Mouse (Mus musculus) granulocyte monocyte progenitor cell, adult 5-6 weeks (primary cell): ENCODE results near the gene Pde4a. TPM values are rescaled to one million over a fixed set of nuclear protein-coding genes. Genes with fewer than 3 reads are reported as not detected.

Source experiments
- ATAC-seq: replicated peaks from 2 replicates; pipeline ENCODE4 v1.8.0; 2016; ENCODE audit warnings: mild to moderate bottlenecking, moderate TSS enrichment, inconsistent platforms; ENCODE audit not compliant: poor library complexity, severe bottlenecking
- total RNA-seq, 2 experiments: library from RNA; stranded (forward) in 1 of 2; stranded (reverse) in 1 of 2; fragments of 200-712, 200-1000 nt in 1 of 2; fragments of >200 nt in 1 of 2; fragmentation: Nextera tagmentation in 1 of 2; gene quantifications; 2 replicates each; pipeline ENCODE4 v1.2.3; 2014 to 2017

The Pde4a gene
- total RNA-seq, 2 experiments from 2014 or later: 4.1 to 19.9 TPM

DNA sequence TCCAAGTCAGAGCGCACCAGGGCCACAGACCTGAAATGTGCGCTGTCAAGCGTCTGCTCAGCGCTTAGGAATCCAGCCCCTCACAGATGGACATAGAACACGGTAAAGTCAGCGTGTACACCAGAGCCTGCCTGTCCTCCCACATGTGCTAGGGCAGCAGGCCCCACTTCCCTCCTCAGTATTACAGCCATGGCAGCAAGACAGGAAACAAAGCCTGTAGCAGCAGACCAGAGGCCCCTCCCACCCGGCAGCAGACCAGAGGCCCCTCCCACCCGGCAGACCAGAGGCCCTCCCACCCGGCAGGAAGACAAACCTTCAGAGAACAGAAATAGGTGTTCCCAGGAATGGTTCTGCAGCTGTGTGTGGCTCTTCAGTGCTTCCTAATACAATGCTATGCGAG lies 18.8 kb upstream of the Pde4a start:
- peak; percentile 84 for ATAC-seq

DNA sequence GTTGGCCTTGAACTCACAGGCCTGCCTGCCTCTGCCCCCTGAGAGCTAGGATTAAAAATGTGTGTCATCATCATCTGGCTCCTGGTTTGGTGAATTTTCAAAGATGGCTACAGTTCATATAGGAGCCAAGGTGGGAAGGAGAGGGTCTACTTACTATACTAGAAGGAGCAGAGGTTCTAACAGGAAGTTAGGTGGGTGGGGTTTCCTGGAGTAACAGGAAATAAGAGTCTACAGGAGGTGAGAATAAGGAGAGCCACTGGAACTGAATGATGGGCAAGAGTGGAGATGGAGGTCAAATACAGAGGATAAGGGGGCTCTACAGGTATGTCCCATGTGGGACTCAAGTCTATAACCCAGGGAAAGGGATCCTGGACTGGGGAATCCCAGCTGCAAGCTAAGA lies 17.1 kb upstream of the Pde4a start:
- ATAC-seq: no peak

DNA sequence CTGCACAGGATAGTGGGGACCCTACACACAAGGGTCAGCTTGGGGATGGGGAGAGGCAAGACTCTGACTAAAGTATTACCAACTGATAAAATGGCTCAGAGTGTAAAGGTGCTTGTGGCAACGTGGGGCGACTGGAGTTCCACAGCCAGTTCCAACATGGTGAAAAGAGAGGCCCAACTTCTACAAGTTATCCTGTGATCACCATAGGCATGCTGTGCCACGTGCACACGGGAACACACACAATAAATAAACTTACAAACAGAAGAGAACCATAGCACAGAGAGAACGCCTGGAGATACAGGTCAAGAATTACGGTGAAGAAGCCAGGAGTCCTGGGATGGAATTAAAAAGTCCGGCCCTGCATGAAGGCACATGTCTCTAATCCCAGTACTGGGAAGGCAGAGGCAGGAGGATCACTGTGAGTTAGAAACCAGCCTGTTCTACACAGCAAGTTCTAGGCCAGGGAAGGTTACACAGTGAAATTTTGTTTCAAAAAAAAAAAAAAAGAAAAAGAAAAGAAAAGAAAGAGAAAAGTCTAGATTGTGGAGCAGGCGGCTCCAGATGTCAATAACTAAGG lies 16.3 kb upstream of the Pde4a start:
- ATAC-seq: no peak

DNA sequence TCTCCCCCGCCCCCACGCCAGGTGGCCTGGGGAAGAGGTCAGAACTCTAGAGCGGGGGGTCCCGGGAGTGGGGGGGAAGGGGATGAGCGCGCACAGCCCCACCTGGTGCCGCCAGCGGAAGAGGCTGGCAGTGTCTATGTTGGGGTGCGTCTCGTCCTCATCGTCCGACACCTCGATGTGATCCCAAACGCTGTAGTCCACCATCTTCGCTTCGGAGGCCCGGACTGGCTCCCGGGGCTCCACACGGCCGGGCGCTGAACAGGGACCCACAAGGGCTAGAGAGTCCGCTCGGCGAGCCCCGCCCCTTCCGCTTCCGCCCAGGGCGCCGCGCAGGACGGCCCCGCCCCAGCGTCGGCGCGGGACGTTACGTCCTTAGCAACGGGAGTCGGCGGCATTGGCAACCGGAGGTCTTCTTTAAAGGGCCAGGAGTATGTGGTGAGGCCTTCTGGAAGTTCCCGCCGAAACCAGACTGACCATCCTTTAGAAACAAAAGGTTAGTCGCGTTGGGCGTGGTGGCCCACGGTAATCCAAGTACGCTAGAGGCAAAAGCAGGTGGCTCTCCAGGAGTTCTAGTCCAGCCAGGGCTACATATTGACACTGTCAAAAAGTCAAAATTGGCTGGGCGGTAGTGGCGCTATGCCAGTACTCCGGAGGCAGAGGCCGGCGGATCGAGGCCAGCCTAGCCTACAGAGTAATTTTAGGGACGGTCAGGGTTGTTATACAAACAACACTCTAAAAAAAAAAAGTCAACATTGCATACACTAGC lies 15.7 kb upstream of the Pde4a start, which contains the start of gene Cdc37:
Gene Cdc37, minus strand, starts transcription at position 329 of the 766 bp plus-strand sequence.
- ATAC-seq: peak; percentile 78

DNA sequence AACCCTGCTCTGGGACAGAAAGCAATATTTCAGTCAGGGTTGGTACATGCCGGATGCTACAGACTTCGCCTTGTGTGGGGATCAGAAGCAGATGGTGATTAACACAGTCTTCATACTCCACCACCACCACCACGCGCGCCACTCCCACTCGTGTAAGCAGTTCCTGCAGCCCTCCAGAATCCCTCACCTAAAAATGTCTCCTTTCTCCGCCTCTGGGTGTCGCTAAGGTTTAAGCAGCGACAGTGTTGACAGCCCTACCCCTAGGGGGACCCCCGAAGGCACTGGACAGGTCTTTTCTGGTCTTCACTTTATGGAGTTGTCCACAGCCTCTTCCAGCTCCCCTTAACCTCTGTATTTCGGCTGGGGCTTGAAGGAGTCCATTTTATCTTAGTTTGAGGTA lies 12.8 kb upstream of the Pde4a start:
- ATAC-seq: peak; percentile 68

DNA sequence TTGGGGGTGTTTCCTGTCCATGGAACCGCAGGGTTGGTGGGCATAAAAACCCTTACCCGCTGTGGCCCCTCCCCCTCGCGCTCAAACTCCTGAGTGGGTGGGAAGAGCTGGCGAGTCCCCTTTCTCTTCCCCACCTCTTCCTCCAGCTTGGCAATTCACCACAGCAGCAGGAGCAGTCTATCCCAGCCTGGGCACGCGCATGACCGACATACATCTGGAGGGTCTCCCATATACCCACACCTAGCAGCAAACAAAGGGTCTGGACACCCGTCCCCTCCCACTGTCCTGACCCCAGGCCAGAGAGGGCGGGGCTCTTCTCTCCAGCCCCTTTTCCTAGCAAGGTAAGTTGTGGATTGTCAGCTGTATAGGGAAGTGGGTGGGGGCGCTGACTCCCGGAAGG lies 12.2 kb upstream of the Pde4a start:
- ATAC-seq: no peak

DNA sequence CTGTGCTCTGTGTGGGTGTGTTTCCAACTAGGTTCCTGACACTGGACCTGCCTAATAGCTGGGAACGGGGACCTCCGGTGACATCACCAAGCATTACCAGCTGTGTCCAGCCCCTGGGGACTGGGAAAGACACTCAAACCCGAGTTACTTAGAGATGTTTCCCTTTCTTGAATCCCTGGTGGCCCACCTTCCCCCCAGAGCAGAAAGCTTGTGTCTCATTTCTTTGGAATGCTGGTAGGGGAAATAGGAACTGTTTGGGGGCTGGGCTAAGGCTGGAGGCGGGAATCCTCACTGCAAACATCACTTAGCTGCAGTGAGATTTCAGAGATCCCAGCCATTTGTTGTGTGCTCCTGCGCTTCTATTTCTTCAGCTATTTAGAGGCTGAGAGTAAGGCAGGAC lies 11.7 kb upstream of the Pde4a start:
- ATAC-seq: no peak

DNA sequence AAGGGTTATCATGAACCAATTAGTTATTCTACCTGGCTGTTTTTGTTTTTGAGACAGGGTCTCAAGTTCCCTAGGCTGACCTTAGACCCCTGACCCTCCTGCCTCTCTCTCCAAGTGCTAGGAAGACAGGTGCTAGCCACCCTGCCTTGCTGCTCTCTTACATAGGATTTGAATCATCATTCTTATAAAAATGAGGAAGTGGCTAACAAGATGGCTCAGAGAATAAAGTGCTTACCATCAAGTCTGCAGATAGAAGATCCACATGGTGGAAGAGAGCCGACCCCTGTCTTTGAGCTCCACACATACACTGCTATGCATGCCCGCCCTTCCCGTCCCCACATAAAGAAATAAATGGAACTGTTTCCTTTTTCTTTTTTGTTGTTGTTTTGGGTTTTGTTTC lies 10.7 kb upstream of the Pde4a start:
- ATAC-seq: 0 out of 2 replicates have a peak, but pooled peaks have one; percentile 14

DNA sequence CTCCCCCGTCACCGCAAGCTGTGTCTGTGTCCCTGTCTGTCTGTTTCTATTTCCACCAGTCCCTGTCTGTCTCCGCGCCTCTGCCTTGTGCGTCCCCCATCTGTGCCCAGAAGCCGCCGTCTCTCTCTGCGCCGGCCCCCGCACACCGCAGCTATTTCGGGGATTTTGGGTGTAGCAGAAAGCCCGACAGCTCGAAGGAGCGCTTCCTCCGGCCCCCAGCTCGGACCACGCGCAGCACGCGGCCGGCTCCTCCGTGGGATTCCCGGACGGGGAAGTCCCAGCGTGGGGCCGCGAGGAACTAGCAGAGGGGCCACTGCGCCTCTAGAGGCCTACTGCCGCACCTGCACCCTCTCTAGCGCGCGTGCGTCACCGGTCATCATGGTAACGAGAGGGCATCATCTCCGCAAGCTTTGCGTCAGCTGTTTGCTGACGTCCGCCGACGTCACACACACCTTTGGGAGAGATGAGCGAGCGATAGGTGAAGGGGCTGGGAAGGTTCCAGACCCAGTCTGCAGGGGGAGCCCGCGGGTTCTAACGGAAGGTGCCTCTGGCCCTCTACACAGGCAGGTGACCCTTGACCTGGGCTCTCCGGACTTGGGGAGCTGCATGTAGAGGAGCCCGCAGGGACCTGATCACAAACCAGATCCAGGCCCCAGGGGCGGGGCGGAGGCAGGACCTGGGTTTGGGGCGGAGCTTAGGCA lies 4.2 kb upstream of the Pde4a start:
- peak; percentile 87 for ATAC-seq

DNA sequence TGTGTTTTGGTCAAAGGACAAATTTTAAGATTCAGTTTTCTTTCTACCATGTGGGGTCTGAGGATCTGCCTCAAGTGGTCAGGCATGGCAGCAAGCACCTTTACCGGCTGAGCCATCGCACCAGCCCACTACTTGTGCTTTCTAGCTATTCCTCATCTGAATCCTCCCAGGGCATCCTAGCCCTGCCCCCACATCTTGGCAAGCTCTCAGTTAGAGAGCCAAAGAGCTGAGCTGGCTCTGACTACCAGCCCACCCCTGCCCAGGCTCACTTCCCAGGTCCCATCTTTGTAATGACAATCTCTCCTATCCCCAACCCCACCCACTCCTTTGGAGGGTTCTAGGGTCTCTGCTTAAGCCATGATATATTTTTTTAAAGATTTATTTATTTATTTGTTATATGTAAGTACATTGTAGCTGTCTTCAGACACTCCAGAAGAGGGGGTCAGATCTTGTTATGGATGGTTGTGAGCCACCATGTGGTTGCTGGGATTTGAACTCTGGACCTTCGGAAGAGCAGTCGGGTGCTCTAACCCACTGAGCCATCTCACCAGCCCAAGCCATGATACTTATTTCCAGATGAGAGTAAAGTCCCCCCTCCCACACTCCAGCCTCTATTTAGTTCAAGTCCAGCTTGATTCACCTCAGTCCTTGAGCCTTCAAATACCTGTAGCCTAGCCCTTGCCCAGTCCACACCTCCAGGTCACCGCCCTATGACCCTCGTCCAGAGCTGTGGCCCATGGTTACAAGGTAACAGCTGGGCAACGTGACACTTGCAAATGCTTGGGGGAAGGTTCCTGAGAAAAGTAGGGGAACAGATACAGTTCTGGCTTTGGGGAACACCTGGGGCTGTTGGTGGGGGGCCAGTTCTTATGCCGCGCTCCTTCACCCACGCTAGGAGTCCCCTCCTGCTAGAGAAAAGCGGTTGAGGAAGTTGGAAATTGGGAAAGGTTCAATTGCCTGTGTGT lies 2.1 kb upstream of the Pde4a start:
- ATAC-seq: no peak; the same call in 1 of the 2 replicates

DNA sequence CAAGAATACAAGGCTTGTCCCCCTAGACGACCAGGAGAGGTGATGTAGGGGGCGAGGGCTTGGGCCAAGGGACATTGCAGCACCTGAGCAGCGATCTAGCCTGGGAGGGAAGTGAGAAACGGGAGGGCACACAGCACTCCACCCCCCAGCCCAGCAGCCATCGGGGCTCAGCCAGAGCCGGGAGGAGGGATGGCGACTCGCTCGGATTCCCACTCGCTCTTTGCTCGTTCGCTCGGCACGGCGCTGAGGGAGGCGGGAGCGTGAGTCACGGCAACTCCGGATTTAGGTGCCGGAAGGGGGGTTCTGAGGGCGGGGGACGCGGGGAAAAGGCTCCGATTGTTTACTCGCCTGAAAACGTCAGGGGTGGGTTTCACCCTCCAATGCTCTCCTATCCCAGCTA lies 1.4 kb upstream of the Pde4a start:
- ATAC-seq: peak; percentile 5

DNA sequence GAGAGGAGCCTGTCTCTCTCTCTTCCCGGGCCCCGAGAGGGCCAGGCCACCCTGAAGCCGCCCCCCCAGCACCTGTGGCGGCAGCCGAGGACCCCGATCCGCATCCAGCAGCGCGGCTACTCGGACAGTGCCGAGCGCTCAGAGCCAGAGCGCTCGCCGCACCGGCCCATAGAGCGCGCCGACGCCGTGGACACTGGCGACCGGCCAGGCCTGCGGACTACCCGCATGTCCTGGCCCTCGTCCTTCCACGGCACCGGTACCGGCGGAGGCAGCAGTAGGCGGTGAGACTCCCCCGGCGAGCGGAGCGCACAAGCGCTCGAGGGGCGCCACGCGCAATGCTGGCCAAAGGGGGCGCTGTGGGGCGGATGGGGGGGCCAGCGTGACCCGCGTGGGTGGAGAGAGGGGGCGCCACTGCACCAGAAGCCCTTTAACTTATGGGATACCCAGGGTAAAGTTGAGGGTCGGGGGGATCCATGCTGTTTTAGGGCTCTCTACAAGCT lies 488 bp downstream of the Pde4a start:
- no peak for ATAC-seq

DNA sequence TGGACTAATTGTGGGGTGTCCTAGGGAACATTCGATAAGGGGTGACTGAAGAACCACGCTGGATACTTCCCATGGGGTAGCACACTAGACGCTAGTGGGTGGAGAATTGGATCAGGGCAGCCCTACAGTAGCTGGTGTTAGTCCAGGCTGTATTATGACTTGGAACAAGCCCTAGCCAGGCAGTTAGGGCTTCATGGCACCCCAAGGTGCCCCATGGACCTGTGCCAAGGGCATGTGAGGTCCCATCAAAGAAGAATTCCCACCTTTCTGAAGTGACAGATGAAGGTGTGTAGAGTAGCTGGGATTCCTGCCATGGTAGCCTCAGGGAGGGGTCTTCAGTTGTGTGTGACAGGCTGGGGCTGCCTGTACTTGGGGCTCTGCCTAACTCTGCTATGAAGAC lies 1.0 kb downstream of the Pde4a start:
- ATAC-seq: no peak

DNA sequence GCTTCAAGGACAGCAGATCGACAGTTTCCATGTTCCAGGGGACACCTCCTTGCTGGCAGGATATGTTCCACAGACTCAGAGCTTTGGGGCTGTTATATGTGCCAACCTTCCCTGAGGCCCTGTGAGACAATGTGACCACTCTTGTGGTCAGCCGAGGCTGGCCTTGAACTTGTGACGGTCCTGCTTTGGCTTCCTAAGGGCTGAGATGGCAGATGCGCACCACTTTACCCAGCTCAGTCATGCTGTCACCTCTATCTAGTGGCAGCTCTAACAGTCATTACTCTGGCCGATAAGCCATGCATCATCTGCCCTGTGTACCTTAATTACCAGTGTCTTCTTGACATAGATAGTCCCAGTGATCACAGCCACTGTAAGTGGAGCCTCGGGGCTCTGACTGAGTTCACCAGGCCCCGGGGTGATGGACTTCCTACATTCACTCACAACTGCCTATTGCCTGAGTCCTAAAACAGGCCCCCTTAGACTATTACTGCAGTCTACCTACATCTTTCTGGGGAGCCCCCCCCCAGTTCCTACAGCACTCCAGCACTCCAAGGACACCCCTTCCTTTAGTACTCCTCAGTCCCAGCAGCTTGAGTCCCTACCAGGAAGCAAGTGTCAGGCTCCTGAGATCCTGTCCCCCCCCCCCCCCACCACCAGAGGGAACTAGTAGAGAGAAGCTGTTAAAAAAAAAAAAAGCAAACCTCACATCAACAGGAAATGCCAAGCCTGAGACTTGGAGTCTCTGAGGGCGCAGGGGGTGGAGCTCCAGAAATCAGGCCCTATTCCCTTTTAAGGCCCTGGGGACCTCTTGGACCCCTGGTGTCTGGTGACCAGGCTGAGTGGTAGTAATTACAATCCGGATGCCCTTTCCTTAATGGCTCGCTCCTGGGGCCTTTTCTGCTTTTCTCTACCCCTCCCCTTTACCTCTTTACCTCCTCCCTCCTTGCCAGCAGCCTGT lies 1.9 kb downstream of the Pde4a start:
- ATAC-seq: peak; percentile 21

DNA sequence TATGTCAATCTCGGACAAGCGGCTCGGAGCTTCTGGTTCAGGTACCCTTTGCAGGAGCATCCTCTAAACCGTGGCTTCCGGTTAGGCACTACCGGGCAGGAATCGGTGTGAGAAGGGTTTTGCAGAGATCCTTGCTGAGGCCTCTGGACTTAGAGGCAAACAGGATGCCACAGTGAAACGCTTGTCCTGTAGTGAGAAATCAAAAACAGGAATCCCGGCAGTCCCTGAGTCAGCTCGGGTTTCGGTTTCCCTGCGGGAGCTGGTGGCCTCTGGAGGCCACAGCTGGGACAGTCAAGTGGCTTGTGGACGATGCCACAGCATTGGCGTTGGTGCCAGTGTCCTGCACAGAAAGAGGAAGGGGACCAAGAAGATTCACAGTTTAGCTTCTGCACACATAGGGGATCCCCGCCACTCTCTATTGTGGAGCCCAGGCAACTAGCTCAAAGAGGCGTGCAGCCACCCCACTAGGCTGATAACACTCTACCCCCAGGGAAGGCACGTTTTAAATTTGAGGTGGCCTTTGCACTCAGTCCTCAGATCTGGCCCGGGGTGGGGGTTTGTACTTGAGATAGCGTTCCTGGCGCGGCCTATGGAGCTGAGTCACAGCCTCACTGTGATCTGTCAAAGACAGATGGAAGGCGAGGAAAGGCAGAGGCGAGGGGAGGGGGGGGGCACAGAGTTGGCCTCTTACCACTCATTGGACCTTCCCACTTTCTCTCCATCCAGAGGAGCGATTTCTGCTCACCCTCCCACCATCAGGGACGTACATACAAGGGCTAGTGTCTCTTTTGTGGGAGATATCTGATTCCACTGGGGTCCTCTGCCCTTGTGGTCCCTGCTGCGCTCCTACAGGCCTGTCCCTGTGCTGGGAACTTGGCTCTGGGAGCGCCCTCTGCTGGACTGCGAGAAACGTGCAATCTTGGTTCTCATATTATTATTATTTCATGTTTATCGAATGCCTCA lies 2.9 kb downstream of the Pde4a start:
- peak; percentile 69 for ATAC-seq

DNA sequence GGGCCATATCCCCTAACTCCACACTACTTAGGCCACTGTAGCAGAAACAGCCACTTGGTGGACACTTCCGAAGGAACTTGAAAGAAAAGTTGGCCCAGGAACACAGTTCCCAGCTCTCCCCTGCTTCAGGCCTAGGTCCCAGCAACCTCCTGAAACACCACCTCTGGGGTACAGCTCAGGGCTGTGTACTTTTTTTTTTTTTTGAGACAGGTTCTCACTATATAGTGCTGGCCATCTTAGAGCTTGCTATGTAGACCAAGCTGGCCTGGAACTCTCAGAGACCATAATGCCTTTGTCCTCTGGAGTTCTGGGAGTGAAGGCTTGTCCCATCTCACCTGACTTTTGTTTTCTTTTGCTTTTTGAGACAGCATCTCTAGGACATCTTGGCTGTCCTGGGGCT lies 3.6 kb downstream of the Pde4a start:
- ATAC-seq: no peak

DNA sequence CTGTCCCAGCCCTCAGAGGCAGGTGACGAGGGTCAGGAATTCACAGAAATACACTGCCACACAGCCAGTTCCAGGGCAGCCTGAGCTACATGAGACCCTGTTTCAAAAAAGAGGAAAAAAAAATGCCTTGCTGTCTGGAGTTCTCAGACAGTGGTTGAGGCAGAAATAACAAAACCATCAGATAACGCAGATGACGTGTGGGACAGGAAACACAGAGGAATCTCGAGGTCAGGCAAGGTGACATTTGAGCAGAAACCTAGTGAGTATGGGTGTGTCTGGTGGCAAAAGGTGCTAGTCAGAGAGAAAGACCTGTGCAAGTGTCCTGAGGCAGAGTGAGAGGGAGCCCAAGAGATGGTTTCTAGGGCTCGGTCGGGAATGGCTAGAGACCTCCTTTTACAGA lies 6.8 kb downstream of the Pde4a start:
- ATAC-seq: no peak

DNA sequence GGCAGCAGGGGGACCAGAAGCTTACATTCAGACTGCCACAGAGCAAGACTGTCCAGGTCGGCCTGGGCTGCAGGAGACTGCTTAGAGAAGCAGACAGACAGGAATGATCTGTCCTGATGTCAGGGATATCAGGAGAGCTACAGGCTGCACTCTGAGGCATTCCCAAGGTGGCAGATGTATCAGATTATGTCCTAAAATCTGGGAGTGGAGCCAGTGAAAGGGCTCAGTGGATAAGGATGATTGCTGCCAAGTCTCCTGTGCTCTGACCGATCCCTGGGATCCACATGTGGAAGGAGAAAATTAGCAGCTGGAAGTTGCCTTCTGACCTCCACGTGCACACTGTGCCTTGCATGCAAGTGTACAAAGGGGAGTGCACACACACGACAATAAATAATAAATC lies 14.9 kb downstream of the Pde4a start:
- no peak for ATAC-seq
